Mouse (Mus musculus) hindbrain, embryonic 14.5 days (tissue): ENCODE data around the gene Rhot1. TPM values are rescaled to one million over a fixed set of nuclear protein-coding genes. Genes with fewer than 3 reads are reported as not detected.

ENCODE experiments used
- ATAC-seq: fragments of 200-750 bp; cut with Nextera tagmentation; 2 replicates; pipeline ENCODE4 v1.8.0; 2017; ENCODE audit warnings: moderate number of reproducible peaks, mild to moderate bottlenecking, moderate TSS enrichment, moderate library complexity; ENCODE audit not compliant: low FRiP score
- DNase-seq: peaks from one replicate; pipeline ENCODE4 v3.0.0-alpha.2; 2015; ENCODE audit warnings: low spot score
- H3K27ac ChIP-seq: fragments of 300-500 bp; sonication (generic); 2 replicates; pipeline ENCODE4 v1.5.1; 2014; ENCODE audit warnings: mild to moderate bottlenecking, moderate library complexity
- H3K27me3 ChIP-seq: fragments of 300-500 bp; sonication (generic); 2 replicates; pipeline ENCODE4 v1.6.1; 2014; ENCODE audit warnings: mild to moderate bottlenecking, low read length, mixed read lengths; ENCODE audit not compliant: control insufficient read depth, insufficient read depth
- H3K36me3 ChIP-seq: fragments of 300-500 bp; sonication (generic); replicated peaks from 2 replicates; pipeline ENCODE4 v1.6.1; 2014; ENCODE audit not compliant: control insufficient read depth, insufficient read depth
- H3K4me1 ChIP-seq: fragments of 300-500 bp; sonication (generic); replicated peaks from 2 replicates; pipeline ENCODE4 v1.6.1; 2014; ENCODE audit warnings: antibody characterized with exemption, low read length, mixed read lengths; ENCODE audit not compliant: control insufficient read depth, insufficient read depth
- H3K4me2 ChIP-seq: fragments of 300-500 bp; sonication (generic); replicated peaks from 2 replicates; pipeline ENCODE4 v1.6.1; 2014; ENCODE audit warnings: mild to moderate bottlenecking, moderate library complexity
- H3K4me3 ChIP-seq: fragments of 300-500 bp; sonication (generic); replicated peaks from 2 replicates; pipeline ENCODE4 v1.5.1; 2014; ENCODE audit warnings: mild to moderate bottlenecking, low read length
- H3K9ac ChIP-seq: fragments of 300-500 bp; sonication (generic); 2 replicates; pipeline ENCODE4 v1.6.1; 2014
- H3K9me3 ChIP-seq: fragments of 300-500 bp; sonication (generic); 2 replicates; pipeline ENCODE4 v1.6.1; 2016; ENCODE audit warnings: low read length; ENCODE audit not compliant: control insufficient read depth
- WGBS: fragments of 180-500 bp; shearing (Covaris S2); extraction: QIAGEN DNeasy Blood & Tissue Kit; methylation state at CpG from one replicate; pipeline ENCODE4 v1.1.7; 2014; 5-methylcytosine and 5-hydroxymethylcytosine counted together
- polyA plus RNA-seq: library from polyadenylated mRNA; unstranded; fragments of >200 nt; fragmentation: Nextera tagmentation; extraction: Ambion mirVana; gene quantifications from 2 replicates; pipeline ENCODE4 v1.2.1, GENCODE M21; 2014

The Rhot1 gene
- polyA plus RNA-seq, 1 experiment from 2014 or later, result 79.0 TPM

- peaks cover 13% of the 10 kb centered on the region for H3K4me1 ChIP-seq
- H3K9me3 ChIP-seq, result no peaks in the 10 kb centered on the region
- no peak for ATAC-seq
- no peak overlapping the region for H3K4me2 ChIP-seq
- H3K4me3 ChIP-seq, result no peak overlapping the region
- no peak overlapping the region for H3K9ac ChIP-seq
- H3K27me3 ChIP-seq, result no peaks in the 10 kb centered on the region
- 39% methylated on average over 14 of the region's 14 CpGs for WGBS
- H3K36me3 ChIP-seq, result no peaks in the 10 kb centered on the region
- H3K27ac ChIP-seq, result no peak overlapping the region
- no peak for DNase-seq
Observed at GRCm38 (mm10) chr11:80295785-80296184, 87.0 kb downstream of the Rhot1 start.

DNA sequence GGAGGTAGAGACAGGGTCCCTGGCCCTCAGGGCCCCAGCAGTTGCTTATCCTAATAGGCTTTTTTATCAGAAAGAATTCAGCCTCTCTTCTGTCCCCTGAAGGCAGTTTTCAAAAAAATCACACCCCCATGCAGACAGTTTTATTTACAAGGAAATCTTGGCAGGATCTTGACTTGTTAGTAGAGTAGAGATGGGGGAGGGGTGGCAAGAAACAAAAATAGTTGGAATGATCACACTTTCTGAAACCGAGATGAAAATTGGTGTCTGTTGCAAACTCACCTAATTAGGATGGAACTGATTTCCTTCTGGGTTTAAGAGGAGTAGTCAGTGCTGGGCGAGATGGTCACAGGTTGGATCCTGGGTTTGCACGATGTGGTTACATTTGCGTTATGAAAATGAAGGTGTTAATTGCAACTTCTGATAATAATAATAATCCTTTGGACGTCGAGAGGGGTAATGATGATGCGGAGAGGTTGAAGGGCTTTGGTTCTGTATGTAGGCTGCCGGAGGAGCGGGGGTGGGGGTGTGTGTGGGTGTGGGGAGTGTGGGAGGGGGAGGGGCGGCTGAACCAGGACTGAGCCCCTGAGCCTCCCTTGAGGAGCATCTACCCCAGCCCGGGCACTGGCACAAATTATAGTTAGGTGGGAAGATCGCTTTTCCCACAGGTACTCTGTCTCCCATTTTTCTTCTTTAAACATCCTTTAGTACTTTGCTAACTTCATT, 90.9 kb downstream of the Rhot1 start:
- Histone ChIP-seq H3K9me3 (no peaks in the 10 kb centered on the region), H3K4me3 (0 out of 2 replicates have a peak overlapping the region, but pooled peaks have one; percentile 75), H3K4me1 (peaks cover 31% of the 10 kb centered on the region), H3K27me3 (no peaks in the 10 kb centered on the region), H3K9ac (no peak overlapping the region), H3K36me3 (no peaks in the 10 kb centered on the region), H3K27ac (no peak overlapping the region; the same call in 1 of the 2 replicates), H3K4me2 (peak overlapping the region; percentile 100)
- ATAC-seq, result no peak
- 7% methylated on average over 12 of the region's 12 CpGs for WGBS
- no peak for DNase-seq

GRCm38 (mm10) chr11:80300551-80301315, 91.9 kb downstream of the Rhot1 start, which contains the start of gene Rhbdl3:
Gene Rhbdl3, plus strand, starts transcription at chr11:80300912.
- H3K27me3 ChIP-seq, result no peaks in the 10 kb centered on the region
- H3K27ac ChIP-seq, result peak within 1 kb of the TSS; percentile 69
- peak within 1 kb of the TSS; percentile 100 for H3K4me2 ChIP-seq
- WGBS, result under 1% methylated on average over 73 of the region's 81 CpGs
- H3K4me1 ChIP-seq, result peaks cover 23% of the 10 kb centered on the region
- ATAC-seq (peak; percentile 68), DNase-seq (peak; percentile 55)
- H3K36me3 ChIP-seq, result no peaks in the 10 kb centered on the region
- no peaks in the 10 kb centered on the region for H3K9me3 ChIP-seq
- peak within 1 kb of the TSS; percentile 78 for H3K9ac ChIP-seq
- peak within 1 kb of the TSS; percentile 75 for H3K4me3 ChIP-seq

- H3K9me3 ChIP-seq, result no peaks in the 10 kb centered on the region
- peak overlapping the region; percentile 75 for H3K4me3 ChIP-seq
- DNase-seq (peak; percentile 63), ATAC-seq (peak; percentile 49)
- peak overlapping the region; percentile 69 for H3K27ac ChIP-seq
- H3K9ac ChIP-seq, result peak overlapping the region; percentile 78
- peak overlapping the region; percentile 100 for H3K4me2 ChIP-seq
- H3K27me3 ChIP-seq, result no peaks in the 10 kb centered on the region
- H3K36me3 ChIP-seq, result no peaks in the 10 kb centered on the region
- peaks cover 22% of the 10 kb centered on the region for H3K4me1 ChIP-seq
- under 1% methylated on average over 49 of the region's 53 CpGs for WGBS
Observed at GRCm38 (mm10) chr11:80301316-80302045, 92.7 kb downstream of the Rhot1 start.

DNA sequence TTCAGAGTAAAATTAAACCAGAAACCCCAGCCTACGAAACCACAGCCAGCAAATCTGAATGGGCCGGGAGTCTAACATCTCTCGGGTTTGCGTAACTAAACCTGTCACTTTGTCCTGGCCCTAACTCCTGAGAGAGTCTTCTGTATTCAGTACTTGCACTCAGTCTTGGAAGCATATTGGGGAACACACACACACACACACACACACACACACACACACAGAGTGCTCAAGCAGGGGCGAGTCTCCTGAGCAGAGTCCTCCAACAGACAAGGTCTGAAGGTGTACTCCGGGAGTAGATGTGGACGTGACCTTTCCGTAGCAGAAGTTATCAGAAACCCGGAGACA, 93.2 kb downstream of the Rhot1 start:
- Histone ChIP-seq H3K4me1 (peaks cover 22% of the 10 kb centered on the region), H3K27me3 (no peaks in the 10 kb centered on the region), H3K36me3 (no peaks in the 10 kb centered on the region), H3K9ac (peak overlapping the region; percentile 78; the same call in 1 of the 2 replicates), H3K9me3 (no peaks in the 10 kb centered on the region), H3K4me2 (peak overlapping the region; percentile 100), H3K27ac (peak overlapping the region; percentile 69; the same call in 1 of the 2 replicates), H3K4me3 (peak overlapping the region; percentile 75)
- 2% methylated on average over 9 of the region's 9 CpGs for WGBS
- no peak for ATAC-seq
- no peak for DNase-seq

DNA sequence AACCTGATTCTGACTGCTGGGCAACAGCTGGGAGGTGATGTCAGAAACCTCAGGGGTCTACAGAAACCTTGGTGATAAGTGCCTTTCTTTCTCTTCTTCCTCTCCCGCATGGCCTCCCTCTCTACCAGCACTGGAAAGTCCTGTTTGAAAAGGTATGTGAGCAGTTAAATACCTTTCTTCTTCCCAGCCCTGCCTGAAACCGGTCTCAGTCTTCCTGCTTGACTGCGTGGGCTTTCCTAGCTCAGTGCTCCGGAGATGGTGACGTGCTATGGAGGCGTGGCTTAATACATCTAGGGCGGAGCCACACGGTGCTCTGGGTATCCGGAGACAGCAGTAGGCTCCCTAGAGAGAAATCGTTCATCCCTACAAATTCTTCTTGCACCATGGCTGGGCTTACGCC, 93.7 kb downstream of the Rhot1 start:
- Histone ChIP-seq H3K4me2 (peak overlapping the region; percentile 100), H3K27me3 (no peaks in the 10 kb centered on the region), H3K4me1 (peaks cover 22% of the 10 kb centered on the region), H3K27ac (peak overlapping the region; percentile 44), H3K36me3 (no peaks in the 10 kb centered on the region), H3K9ac (peak overlapping the region; percentile 78; the same call in 1 of the 2 replicates), H3K9me3 (no peaks in the 10 kb centered on the region), H3K4me3 (peak overlapping the region; percentile 75)
- ATAC-seq (peak; percentile 74), DNase-seq (peak; percentile 84)
- WGBS, result 1% methylated on average over 11 of the region's 11 CpGs

DNA sequence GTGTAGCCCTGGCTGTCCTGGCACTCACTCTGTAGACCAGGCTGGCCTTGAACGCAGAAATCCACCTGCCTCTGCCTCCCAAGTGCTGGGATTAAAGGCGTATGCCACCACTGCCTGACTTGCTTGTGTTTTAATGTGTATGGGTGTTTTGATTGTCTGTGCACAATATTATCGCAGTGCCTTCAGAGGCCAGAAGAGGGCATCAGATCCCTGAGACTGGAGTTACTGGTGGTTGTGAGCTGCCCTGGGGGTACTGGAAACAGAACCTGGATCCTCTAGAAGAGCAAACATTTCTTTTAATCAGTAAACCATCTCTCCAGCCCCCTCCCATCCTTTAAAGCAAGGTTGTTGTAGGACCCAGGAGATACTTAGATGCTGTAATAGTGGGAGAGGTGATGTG, 94.9 kb downstream of the Rhot1 start:
- DNase-seq (no peak), ATAC-seq (no peak)
- WGBS, result 82% methylated on average over 3 of the region's 3 CpGs
- Histone ChIP-seq H3K9ac (no peak overlapping the region), H3K4me1 (peaks cover 22% of the 10 kb centered on the region), H3K4me2 (no peak overlapping the region), H3K4me3 (no peak overlapping the region), H3K9me3 (no peaks in the 10 kb centered on the region), H3K36me3 (no peaks in the 10 kb centered on the region), H3K27me3 (no peaks in the 10 kb centered on the region), H3K27ac (no peak overlapping the region)

GRCm38 (mm10) chr11:80304846-80305245, 96.0 kb downstream of the Rhot1 start:
- ATAC-seq (no peak), DNase-seq (no peak)
- no peak overlapping the region for H3K9ac ChIP-seq
- no peaks in the 10 kb centered on the region for H3K9me3 ChIP-seq
- no peaks in the 10 kb centered on the region for H3K27me3 ChIP-seq
- 79% methylated on average over 10 of the region's 10 CpGs for WGBS
- no peak overlapping the region for H3K4me2 ChIP-seq
- H3K27ac ChIP-seq, result no peak overlapping the region
- H3K4me3 ChIP-seq, result no peak overlapping the region
- peaks cover 18% of the 10 kb centered on the region for H3K4me1 ChIP-seq
- no peaks in the 10 kb centered on the region for H3K36me3 ChIP-seq

- no peak for DNase-seq
- 52% methylated on average over 6 of the region's 6 CpGs for WGBS
- ATAC-seq, result no peak
- no peak overlapping the region for H3K4me3 ChIP-seq
- H3K36me3 ChIP-seq, result no peaks in the 10 kb centered on the region
- no peak overlapping the region for H3K9ac ChIP-seq
- H3K27ac ChIP-seq, result no peak overlapping the region
- H3K9me3 ChIP-seq, result no peaks in the 10 kb centered on the region
- peaks cover 19% of the 10 kb centered on the region; the same call in 1 of the 2 replicates for H3K4me1 ChIP-seq
- H3K27me3 ChIP-seq, result no peaks in the 10 kb centered on the region
- no peak overlapping the region for H3K4me2 ChIP-seq
Observed at GRCm38 (mm10) chr11:80308537-80308936, 99.7 kb downstream of the Rhot1 start.
